14 mouse cellular contexts compared by ENCODE assay signal in the genomic region with DNA sequence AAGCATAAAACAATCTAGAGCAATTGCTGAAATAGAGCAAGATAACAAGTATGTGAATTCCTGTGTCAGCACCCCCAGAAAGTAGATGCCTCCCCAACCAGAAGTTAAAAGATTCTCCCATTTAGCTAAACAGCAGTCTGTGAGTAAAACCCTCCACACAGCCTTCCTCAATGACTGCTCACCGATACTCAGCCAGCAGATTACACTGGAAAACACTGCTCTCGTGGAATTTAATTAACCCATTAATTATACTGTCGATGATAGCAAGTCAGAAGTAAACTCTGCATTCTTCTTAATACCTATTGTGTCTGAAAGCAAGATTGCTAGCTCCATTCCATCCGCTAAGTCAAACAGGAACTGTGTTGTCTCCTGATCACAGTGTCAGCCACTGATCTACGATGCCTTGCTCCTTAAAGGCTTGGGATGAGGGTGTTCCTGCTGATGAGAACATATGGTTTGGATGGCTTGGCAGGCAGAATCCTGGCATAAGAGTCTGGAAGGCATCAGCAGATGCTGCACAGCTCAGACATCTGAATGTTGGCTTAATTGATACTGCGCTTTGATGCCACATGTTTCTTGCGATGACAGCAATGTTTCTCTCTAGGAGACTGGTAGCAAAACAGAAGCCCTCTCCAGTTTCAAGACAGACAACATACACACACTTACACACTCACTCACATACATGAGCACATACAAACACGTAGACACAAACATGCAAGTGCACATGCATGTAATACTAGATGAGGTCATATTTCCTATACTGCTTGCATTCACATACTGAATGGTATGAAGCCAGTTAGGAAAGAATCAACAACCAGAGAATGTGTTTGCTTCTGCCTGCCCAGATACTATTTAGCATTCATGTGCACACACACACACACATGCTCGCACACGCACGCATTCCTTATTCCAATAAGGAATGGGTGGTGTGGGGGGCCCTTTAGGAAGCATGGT.
A peak's percentile ranks its signal among the peaks of the same experiment; 100 is the strongest.
DNase-seq lines count a peak whose midpoint lies in the region; ATAC-seq and TF ChIP-seq lines count a peak whose summit lies in the region.
"Had no signal": no experiment of that assay in that cellular context is flagged by ENCODE, and none has a peak within 500 bp of the region (broad histone marks: within the 10 kb centered on the region; RNA-seq: fewer than 3 reads in every experiment).

No protein-coding gene starts in this region.

- 66% methylated on average over 11 of the region's 11 CpGs for WGBS in lung, embryonic 14.5 days
- 69% methylated on average over 11 of the region's 11 CpGs for WGBS in lung, postnatal 0 days
- 46% methylated on average over 11 of the region's 11 CpGs for WGBS in hindbrain, embryonic 15.5 days

- H3K4me3 ChIP-seq in lung, embryonic 14.5 days (ENCODE audit: low read depth, low read length), result no peak overlapping the region
- no peak overlapping the region for H3K4me3 ChIP-seq in lung, postnatal 0 days (ENCODE audit: low read depth, low read length)
- no peak overlapping the region for H3K4me3 ChIP-seq in hindbrain, embryonic 15.5 days
- H3K4me3 ChIP-seq: embryonic facial prominence, embryonic 15.5 days; limb, embryonic 13.5 days had no signal

- ATAC-seq in lung, embryonic 14.5 days (ENCODE audit: insufficient read depth), result no peak
- ATAC-seq in lung, postnatal 0 days, result no peak
- peak; percentile 85 for ATAC-seq in hindbrain, embryonic 15.5 days (ENCODE audit: low FRiP score, low read depth)
- ATAC-seq: intestine, embryonic 16.5 days had no signal

- no peak overlapping the region for H3K4me2 ChIP-seq in lung, embryonic 14.5 days
- no peak overlapping the region for H3K4me2 ChIP-seq in lung, postnatal 0 days (replicated peaks; ENCODE audit: low read depth, low read length)
- H3K4me2 ChIP-seq in hindbrain, embryonic 15.5 days, result peak overlapping the region; percentile 8; the same call in 1 of the 2 replicates
- H3K4me2 ChIP-seq: embryonic facial prominence, embryonic 15.5 days; heart, embryonic 11.5 days; limb, embryonic 13.5 days had no signal

- H3K27ac ChIP-seq in lung, embryonic 14.5 days (ENCODE audit: low read depth), result no peak overlapping the region
- H3K27ac ChIP-seq in lung, postnatal 0 days (ENCODE audit: low read length), result no peak overlapping the region
- no peak overlapping the region for H3K27ac ChIP-seq in hindbrain, embryonic 15.5 days (replicated peaks)
- H3K27ac ChIP-seq: embryonic facial prominence, embryonic 15.5 days; limb, embryonic 13.5 days; macrophage had no signal

- H3K4me1 ChIP-seq in lung, embryonic 14.5 days (ENCODE audit: insufficient read depth), result no peaks in the 10 kb centered on the region
- H3K4me1 ChIP-seq in lung, postnatal 0 days (ENCODE audit: insufficient read depth, low read depth, low read length), result no peaks in the 10 kb centered on the region
- H3K4me1 ChIP-seq in hindbrain, embryonic 15.5 days (replicated peaks), result peaks cover 17% of the 10 kb centered on the region
- H3K4me1 ChIP-seq: embryonic facial prominence, embryonic 15.5 days; limb, embryonic 13.5 days had no signal

- TF ChIP-seq EP300 in lung, postnatal 0 days (IDR thresholded peaks at IDR 0.05), result no peak

- H3K27me3 ChIP-seq in lung, embryonic 14.5 days (ENCODE audit: insufficient read depth, low read length), result no peaks in the 10 kb centered on the region
- no peaks in the 10 kb centered on the region for H3K27me3 ChIP-seq in lung, postnatal 0 days (replicated peaks; ENCODE audit: insufficient read depth, low read length)
- H3K27me3 ChIP-seq in hindbrain, embryonic 15.5 days, result no peaks in the 10 kb centered on the region
- H3K27me3 ChIP-seq: embryonic facial prominence, embryonic 15.5 days; limb, embryonic 13.5 days had no signal

- H3K9ac ChIP-seq in lung, embryonic 14.5 days, result no peak overlapping the region
- no peak overlapping the region for H3K9ac ChIP-seq in lung, postnatal 0 days (replicated peaks; ENCODE audit: low read depth)
- H3K9ac ChIP-seq in hindbrain, embryonic 15.5 days, result no peak overlapping the region
- H3K9ac ChIP-seq: embryonic facial prominence, embryonic 15.5 days; limb, embryonic 13.5 days had no signal

- H3K36me3 ChIP-seq in lung, embryonic 14.5 days (ENCODE audit: insufficient read depth), result no peaks in the 10 kb centered on the region
- H3K36me3 ChIP-seq in lung, postnatal 0 days (ENCODE audit: insufficient read depth, low read length), result no peaks in the 10 kb centered on the region
- H3K36me3 ChIP-seq in hindbrain, embryonic 15.5 days, result no peaks in the 10 kb centered on the region
- H3K36me3 ChIP-seq: embryonic facial prominence, embryonic 15.5 days; limb, embryonic 13.5 days had no signal

- intact Hi-C loops in left cerebral cortex, postnatal 25 days (cut with DNase I), result no loop called here

- H3K9me3 ChIP-seq in lung, embryonic 14.5 days (ENCODE audit: low read depth, low read length), result no peaks in the 10 kb centered on the region
- H3K9me3 ChIP-seq in lung, postnatal 0 days (ENCODE audit: low read length), result no peaks in the 10 kb centered on the region
- H3K9me3 ChIP-seq in hindbrain, embryonic 15.5 days, result no peaks in the 10 kb centered on the region
- H3K9me3 ChIP-seq: embryonic facial prominence, embryonic 15.5 days; limb, embryonic 13.5 days had no signal

- no peak for TF ChIP-seq CTCF in lung, embryonic 14.5 days (IDR thresholded peaks at IDR 0.05; ENCODE audit: low read depth)
- TF ChIP-seq CTCF in lung, postnatal 0 days (IDR thresholded peaks at IDR 0.05), result no peak

- DNase-seq in lung, embryonic 14.5 days, result peak; percentile 8
- no peak for DNase-seq in lung, postnatal 0 days (ENCODE audit: low spot score)
- peak; percentile 35 to 76 for DNase-seq in left cerebral cortex, postnatal 25 days (ENCODE audit: low spot score in 2 of 2)
- DNase-seq in right cerebral cortex, postnatal 14 days, result peak; percentile 13
- no peak for DNase-seq in spleen, postnatal 10 days (ENCODE audit: low spot score in 2 of 2)
- no peak for DNase-seq in ovary, postnatal 10 days (ENCODE audit: low spot score)
- DNase-seq in testis, postnatal 14 days (ENCODE audit: low spot score), result no peak
- DNase-seq: thymus, adult 2 months had no signal

Comparison
In these comparisons a context has a peak if more than half of its experiments do, and no peak if none do; other contexts are left out.
1. DNase-seq: peak in lung, embryonic 14.5 days (single experiment), left cerebral cortex, postnatal 25 days (2 of 2) and right cerebral cortex, postnatal 14 days (single experiment); none in lung, postnatal 0 days (single experiment), spleen, postnatal 10 days (0 of 2), ovary, postnatal 10 days (single experiment) and testis, postnatal 14 days (single experiment).